Mouse (Mus musculus): ENCODE data around the gene Pced1b.

DNA sequence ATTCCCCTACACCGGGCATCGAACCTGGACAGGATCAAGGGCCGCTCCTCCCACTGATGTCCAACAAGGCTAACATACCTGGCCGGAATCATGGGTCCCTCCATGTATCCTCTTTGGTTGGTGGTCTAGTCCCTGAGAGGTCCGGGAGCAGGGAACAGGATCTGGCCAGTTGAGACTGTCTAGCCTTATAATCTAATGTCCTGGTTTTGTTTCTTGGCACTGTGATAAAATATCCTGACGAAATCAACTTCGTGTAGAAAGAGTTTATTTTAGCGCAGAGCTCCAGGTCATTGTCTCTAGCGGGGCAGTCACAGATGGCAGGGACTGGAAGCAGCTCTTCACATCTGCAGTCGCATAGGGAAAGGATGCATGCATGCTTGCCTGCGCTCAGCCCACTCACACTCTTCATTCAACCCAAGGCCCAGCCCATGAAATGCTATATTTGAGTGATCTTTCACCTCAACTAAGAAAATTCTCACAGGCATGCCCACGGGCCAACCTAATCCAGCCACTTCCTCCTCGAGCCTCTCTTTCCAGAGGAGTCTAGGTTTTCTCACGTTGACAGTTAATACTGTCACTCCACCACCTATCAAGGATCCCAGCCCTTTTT is 19.4 kb downstream of the Pced1b start:
- TF ChIP-seq POLR2A (IDR thresholded peaks at IDR 0.05; ENCODE audit: insufficient read depth, low read length), result no peak
- TF ChIP-seq CTCF (IDR thresholded peaks at IDR 0.05; ENCODE audit: low read depth, low read length), result no peak
- TF ChIP-seq EP300 (IDR thresholded peaks at IDR 0.05; ENCODE audit: insufficient read depth, low read depth, low read length), result no peak
